Mouse (Mus musculus): Measurements from ENCODE around the gene Traf3.

DNA sequence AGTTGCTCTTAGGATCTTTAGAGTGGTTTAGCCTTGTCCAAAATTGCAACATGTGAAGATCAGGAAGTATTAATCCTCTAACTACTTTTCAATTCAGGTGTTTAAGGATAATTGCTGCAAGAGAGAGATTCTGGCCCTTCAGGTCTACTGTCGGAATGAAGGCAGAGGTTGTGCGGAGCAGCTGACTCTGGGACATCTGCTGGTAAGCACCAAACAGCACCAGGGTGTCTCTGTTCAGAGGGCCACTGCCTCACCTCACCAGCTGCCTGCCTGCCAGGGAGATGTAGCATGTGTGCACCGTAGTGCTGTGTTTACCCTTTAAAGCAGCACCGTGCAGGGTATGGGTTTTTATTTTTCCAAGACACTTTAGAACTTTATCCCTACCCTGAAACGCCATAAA lies 76.2 kb downstream of the Traf3 start:
- TF ChIP-seq GATA1 (IDR thresholded peaks at IDR 0.05; ENCODE audit: low read length) = no peak
- no peak for TF ChIP-seq TAL1 (IDR thresholded peaks at IDR 0.05; ENCODE audit: low read length)

All from erythroblast, embryonic 14.5 days (primary cell).